In genomic region chr4:150396826-150397620, GRCm38 (mm10) we compare ENCODE assay signal across 9 mouse cellular contexts.
A peak's percentile ranks its signal among the peaks of the same experiment; 100 is the strongest.
DNase-seq lines count a peak whose midpoint lies in the region; ATAC-seq lines count a peak whose summit lies in the region.
"Had no signal": no experiment of that assay in that cellular context is flagged by ENCODE, and none has a peak within 500 bp of the region (broad histone marks: within the 10 kb centered on the region; RNA-seq: fewer than 3 reads in every experiment).

No protein-coding gene starts in this region.

- H3K4me3 ChIP-seq in embryonic facial prominence, embryonic 10.5 days: no peak overlapping the region; the same call in 1 of the 2 replicates
- no peak overlapping the region for H3K4me3 ChIP-seq in hindbrain, embryonic 16.5 days (ENCODE audit: low read length)
- no peak overlapping the region for H3K4me3 ChIP-seq in lung, embryonic 16.5 days (ENCODE audit: low read length)

- peaks cover 87% of the 10 kb centered on the region for H3K4me1 ChIP-seq in embryonic facial prominence, embryonic 10.5 days
- peaks cover 53% of the 10 kb centered on the region for H3K4me1 ChIP-seq in hindbrain, embryonic 16.5 days (ENCODE audit: control insufficient read depth, insufficient read depth, low read depth, low read length)
- peaks cover 53% of the 10 kb centered on the region for H3K4me1 ChIP-seq in lung, embryonic 16.5 days (replicated peaks; ENCODE audit: control insufficient read depth, insufficient read depth, low read length)

- no peak for ATAC-seq in hindbrain, embryonic 16.5 days
- peak; percentile 51; the same call in 1 of the 2 replicates for ATAC-seq in lung, embryonic 16.5 days (ENCODE audit: low read depth)
- ATAC-seq in activated CD4-positive, CD25-positive, alpha-beta regulatory T cell, adult 4 months: no peak
- ATAC-seq: Patski had no signal

- 30% methylated on average over 13 of the region's 13 CpGs for WGBS in embryonic facial prominence, embryonic 10.5 days
- WGBS in hindbrain, embryonic 16.5 days: 12% methylated on average over 13 of the region's 13 CpGs
- 24% methylated on average over 13 of the region's 13 CpGs for WGBS in lung, embryonic 16.5 days

- no peaks in the 10 kb centered on the region for H3K36me3 ChIP-seq in embryonic facial prominence, embryonic 10.5 days (replicated peaks)
- H3K36me3 ChIP-seq in hindbrain, embryonic 16.5 days (ENCODE audit: control insufficient read depth, insufficient read depth, low read length): no peaks in the 10 kb centered on the region
- H3K36me3 ChIP-seq in lung, embryonic 16.5 days (ENCODE audit: control insufficient read depth, insufficient read depth, low read length): no peaks in the 10 kb centered on the region

- no peaks in the 10 kb centered on the region for H3K9me3 ChIP-seq in embryonic facial prominence, embryonic 10.5 days
- no peaks in the 10 kb centered on the region for H3K9me3 ChIP-seq in hindbrain, embryonic 16.5 days (ENCODE audit: control insufficient read depth, low read length)
- no peaks in the 10 kb centered on the region for H3K9me3 ChIP-seq in lung, embryonic 16.5 days (ENCODE audit: control insufficient read depth, low read length)

- H3K4me2 ChIP-seq in hindbrain, embryonic 16.5 days (ENCODE audit: low read length): peak overlapping the region; percentile 22; the same call in 1 of the 2 replicates
- peak overlapping the region; percentile 11; the same call in 1 of the 2 replicates for H3K4me2 ChIP-seq in lung, embryonic 16.5 days (ENCODE audit: low read depth, low read length)

- H3K27me3 ChIP-seq in embryonic facial prominence, embryonic 10.5 days (replicated peaks; ENCODE audit: low read depth, poor library complexity, severe bottlenecking): no peaks in the 10 kb centered on the region
- H3K27me3 ChIP-seq in hindbrain, embryonic 16.5 days (replicated peaks; ENCODE audit: control insufficient read depth, insufficient read depth, low read length): no peaks in the 10 kb centered on the region
- no peaks in the 10 kb centered on the region for H3K27me3 ChIP-seq in lung, embryonic 16.5 days (ENCODE audit: control insufficient read depth, insufficient read depth, low read depth, low read length)
- H3K27me3 ChIP-seq: Patski had no signal

- peak overlapping the region; percentile 76 for H3K27ac ChIP-seq in embryonic facial prominence, embryonic 10.5 days (replicated peaks)
- H3K27ac ChIP-seq in hindbrain, embryonic 16.5 days (ENCODE audit: low read depth, low read length): peak overlapping the region; percentile 75
- H3K27ac ChIP-seq in lung, embryonic 16.5 days (ENCODE audit: low read length): peak overlapping the region; percentile 76

- DNase-seq in kidney, adult 9 months: peak; percentile 45
- no peak for DNase-seq in kidney, adult 18-20 months
- DNase-seq in embryonic facial prominence, embryonic 10.5 days (ENCODE audit: low spot score): peak; percentile 40
- DNase-seq in thymus, postnatal 36 days: peak; percentile 23 to 35
- no peak for DNase-seq in frontal cortex, adult 2 months (ENCODE audit: extremely low spot score in 1 of 2, low spot score in 1 of 2)

- H3K9ac ChIP-seq in hindbrain, embryonic 16.5 days (ENCODE audit: low read depth, low read length): peak overlapping the region; percentile 36
- H3K9ac ChIP-seq in lung, embryonic 16.5 days (ENCODE audit: low read length): 0 out of 2 replicates have a peak overlapping the region, but pooled peaks have one; percentile 33

Comparison
In these comparisons a context has a peak if more than half of its experiments do, and no peak if none do; other contexts are left out.
1. DNase-seq: peak in kidney, adult 9 months (single experiment), embryonic facial prominence, embryonic 10.5 days (single experiment) and thymus, postnatal 36 days (2 of 2); none in kidney, adult 18-20 months (single experiment) and frontal cortex, adult 2 months (0 of 2).
2. Peak in every context shown above with its lines, with median percentiles within 50 percentile points of each other: H3K27ac ChIP-seq.